Mouse (Mus musculus) retina, embryonic 14.5 days (tissue): ENCODE measurements around the gene Mx1.

Source experiments
- DNase-seq: peaks from one replicate; pipeline ENCODE4 v3.0.0-alpha.2; 2015; ENCODE audit warnings: low spot score

The Mx1 gene

DNA sequence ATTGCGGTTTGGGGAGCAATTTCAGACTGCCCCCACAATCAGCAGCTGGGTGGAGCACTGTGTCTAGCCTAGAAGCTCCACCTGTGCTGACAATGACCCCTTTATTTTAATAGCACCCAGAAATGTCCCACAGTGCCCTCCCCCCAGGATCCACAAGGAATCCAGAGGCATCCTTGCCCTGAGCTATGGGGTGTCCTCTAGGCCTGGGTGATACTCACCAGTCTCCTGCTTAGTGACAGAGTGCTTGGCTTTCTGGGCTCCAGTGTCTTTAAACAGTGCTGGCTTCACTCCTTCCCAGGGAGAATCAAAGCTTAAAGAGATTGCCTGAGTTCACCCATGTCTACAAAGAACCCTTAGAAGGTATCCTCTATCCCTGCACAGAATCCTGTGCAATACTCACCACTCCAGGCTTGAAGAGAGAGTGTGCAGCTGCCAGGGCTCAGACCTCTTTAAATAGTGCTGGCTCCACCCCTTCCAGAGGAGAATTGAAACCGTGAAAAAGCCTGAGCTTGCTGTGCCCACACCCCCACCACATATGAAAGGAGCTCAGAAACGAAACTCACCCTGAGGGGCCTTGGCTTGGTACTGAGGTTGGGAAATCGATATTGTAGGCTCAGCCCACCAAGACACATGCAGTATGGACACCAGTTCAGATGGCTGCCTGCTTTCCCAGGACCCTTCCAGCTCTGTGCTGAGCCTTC lies at the start of gene Mx1:
Mx1 (minus strand) TSS at position 427 of the 701 bp plus-strand sequence.
- no peak for DNase-seq

DNA sequence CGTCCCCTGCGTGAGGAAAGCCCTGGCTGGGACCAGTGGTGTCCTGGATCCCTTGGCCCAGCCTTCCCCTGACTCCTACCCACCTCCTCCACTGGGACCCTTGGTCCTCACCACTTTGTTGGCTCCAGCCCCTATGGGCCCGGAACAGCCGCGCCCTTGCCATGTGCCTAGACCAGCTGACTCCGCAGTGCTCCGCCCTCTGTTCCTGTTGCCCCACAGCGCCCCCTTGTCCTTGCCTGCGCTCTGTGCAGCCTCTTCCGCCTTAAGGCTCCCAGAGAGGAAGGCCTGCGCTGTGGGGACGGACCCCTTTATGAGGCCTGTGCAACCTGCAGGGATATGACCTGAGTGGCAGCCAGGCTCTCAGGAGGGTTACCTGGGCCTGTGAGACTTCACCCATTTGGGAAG lies 49.6 kb upstream of the Mx1 start:
- no peak for DNase-seq

DNA sequence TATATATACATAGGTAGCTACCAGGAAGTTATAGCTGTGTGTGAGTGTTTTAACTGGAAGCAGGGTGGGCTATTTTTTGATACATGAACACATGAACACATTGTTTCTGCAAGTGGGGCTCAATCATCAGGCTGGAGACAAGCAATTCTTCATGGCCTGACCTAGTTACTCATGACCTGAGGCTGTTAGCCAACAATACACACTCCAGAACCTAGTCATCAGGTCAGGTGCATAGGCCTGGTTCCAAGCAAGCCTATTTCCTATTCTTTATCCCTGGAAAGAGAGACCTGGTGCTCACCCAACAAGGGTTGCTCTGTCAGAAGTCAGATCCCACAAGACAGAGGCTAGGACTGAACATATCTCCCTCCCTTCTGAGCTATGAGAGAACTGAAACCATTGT lies 48.8 kb upstream of the Mx1 start:
- DNase-seq, result no peak

DNA sequence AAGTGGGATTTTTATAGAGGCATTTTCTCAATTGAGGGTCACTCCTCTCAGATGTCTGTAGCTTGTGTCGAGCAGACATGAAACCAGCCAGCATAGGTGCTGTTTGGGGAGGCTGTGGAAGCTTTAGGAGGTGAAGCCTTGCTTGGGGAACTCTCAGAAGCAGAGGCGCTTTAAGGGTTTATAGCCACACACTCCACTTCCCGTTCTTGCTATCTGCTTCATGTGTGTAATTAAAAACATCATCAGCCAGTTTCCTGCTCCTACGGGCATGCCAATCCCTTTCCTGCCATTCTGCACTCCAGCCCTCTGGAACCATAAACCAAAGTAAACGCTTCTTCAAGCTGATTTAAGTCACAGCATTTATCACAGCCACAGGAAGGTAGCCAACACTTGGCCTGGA lies 48.1 kb upstream of the Mx1 start:
- no peak for DNase-seq

DNA sequence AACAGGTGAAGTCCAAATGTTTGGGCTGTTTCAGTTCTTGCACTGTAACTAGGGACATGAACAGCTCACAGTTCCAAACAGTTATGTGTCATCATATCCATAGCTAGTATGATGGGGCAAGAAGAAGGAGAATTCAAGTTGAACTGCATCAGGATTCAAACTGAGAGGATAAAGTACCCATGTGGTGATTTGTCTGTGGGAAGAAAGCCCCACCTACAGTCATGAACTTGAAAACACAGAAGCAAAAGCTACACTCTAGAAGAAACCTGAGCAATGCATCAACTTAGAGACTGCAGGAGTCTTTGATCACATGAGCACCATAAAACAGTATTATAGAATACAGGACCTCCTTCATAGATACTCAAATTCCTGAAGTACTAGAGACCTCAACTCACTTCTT lies 45.1 kb upstream of the Mx1 start:
- no peak for DNase-seq

DNA sequence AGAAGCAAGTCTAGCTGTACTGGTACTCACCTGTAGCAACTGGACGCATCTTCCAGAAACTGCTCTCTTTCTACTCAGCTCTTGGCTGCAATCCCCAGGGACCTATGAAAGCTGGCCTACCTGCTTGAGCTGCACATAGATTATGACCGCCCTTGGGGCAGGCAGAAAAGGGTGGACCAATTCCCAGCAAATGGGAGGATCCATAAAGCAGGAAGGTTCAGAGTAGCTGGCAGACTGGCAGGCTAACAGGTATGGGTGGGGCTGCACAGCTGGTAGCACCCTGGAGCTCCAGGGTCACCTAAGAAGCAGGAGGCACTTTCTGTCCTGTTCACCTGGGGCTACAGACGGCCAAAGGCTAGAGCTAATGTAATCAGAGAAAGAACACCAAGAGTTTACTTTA lies 42.1 kb upstream of the Mx1 start:
- no peak for DNase-seq

DNA sequence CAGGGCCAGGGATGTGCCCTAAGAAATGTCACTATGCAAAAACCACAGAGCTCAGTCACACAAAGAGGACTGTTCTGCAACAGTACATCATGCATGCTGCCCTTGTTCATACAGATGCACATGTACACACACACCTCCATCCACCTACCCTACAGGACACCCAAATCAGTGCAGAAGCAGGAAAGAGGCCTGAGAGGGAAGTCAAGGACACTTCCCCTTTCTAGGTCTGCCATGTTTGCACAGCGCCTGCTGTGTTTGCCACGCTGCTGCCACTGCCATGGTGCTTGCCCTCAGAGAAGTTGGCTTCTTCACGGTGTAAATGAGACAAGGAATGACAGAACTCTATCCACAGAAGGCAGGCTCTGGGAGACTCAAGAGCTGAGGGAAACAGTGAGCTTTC lies 41.1 kb upstream of the Mx1 start:
- no peak for DNase-seq

DNA sequence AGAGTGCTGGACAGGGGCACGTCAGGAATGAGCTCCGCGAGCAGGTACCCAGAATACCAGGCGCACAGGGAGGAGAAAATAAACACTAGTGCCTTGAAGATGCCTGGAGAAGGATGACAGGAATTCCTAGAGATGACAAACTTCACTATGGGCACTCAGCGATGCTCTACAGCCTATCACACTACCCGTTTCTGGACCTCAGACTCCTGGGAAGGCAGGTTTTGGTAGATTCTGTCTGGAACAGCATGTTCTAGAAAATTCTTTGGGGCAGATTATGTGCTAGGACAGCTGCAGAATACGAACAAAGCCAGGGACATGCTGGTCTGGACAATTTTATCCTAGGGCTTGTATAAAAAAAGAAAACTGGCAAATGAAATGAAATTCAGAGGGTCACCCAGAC lies 38.2 kb upstream of the Mx1 start:
- DNase-seq, result no peak

DNA sequence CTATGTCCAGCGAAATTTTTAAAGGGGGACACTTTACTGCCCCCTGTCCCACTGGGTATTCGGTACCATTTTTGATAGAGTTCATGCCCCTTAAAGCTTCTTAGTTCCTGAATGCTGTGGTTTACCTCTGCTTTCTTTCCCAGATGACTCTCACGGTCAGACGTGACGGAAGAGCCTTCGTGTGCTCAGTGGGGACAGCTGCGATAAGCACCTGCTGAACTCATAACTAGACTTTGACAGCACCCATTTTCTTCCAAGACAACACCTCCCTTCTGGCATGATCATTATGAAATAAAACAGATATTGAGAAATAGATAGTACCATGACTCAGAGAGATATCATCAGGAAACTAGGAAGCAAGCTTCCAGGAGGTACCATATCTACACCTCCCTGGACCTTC lies 36.7 kb upstream of the Mx1 start:
- DNase-seq, result no peak

DNA sequence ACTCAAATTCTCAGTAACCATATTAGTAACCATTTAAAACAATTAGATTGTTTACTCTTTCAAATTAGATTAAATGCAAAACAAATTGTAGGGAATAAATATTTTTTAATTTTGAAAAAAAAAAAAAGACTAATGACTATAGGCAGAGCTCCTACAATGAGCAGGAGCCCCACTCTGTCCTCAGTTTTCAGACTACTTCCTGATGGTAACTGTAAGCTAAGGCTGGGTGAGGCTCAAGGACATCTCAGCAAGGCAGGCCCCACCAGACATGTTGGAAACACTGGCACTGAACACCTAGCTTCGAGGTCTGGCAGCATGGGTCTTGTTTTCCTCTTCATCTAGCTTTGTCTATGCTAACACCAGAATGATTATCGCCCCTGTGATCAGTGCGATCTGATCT lies 35.4 kb upstream of the Mx1 start:
- DNase-seq, result no peak

DNA sequence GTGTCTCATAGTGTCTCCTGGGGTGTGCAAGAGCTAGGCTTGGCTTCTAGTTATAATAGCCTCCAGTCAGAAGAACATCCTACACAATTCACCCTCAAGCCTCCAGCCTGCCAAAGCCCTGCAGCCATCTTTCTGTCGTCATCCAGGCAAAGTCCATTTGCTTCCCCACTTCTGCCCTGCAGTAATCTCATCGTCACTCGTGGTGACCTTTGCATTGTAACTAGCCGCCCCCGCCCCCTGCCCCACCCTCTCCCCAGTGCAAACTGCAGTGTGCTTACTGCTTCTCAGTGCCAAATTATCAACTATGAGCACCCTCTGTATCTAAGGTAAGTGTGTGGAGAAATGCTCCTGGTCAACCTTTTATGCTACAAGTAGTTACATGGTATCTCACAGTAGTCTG lies 35.0 kb upstream of the Mx1 start:
- DNase-seq, result no peak

DNA sequence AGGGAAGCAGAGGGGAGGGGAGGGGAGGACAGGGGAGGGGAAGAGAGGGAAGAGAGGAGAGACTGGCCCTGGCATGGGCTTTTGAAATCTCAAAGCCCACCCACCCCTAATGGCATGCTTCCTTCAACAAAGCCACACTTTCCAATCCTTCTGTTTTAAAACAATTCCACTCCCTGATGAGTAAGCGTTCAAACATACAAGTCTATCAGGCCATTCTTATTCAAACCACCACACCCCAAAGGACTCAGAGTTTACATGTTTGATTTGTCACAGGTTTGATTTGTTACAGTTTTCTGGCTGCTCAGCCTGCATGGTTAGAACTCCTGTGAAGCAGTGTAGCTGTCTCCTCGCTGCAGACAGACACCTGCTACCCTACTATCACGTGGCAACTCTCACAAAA lies 33.3 kb upstream of the Mx1 start:
- no peak for DNase-seq

DNA sequence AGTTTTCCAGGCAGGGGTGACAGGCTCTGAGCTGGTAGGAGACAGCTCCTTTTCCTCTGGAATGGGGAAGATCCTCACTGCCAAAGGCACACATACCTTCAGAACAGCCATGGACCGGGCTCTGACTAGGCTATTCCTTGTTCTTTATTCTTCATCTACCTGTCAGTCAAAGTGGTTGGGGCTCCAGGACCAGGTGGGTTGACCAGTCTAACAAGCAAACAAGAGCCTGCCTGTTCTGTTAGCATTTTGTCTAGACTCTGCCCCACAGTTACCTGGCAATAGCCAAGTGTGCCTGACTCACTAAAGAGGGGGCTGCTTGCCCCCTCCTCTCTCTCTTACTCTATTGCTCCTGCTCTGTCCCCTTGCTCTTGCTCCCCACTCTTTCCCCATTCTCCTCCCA lies 29.7 kb upstream of the Mx1 start:
- DNase-seq, result no peak

DNA sequence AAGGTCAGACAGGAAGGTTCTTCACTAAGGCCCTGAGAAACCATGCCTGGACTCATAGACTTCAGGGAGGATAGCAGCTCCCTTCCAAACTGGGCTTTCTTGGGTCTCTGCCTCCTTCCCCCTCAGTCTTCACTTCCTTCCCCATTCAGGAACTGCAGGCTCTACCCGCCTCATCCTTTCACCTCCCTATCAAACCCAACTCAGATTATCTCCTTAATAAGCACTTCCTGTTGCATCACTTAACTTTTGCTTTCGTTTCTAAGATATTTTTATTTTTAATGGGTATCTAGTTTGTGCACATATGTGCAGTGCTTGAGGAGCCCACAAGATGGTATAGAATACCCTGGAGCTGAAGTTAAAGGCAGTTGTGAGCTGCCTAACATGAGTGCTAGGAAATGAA lies 15.9 kb upstream of the Mx1 start:
- DNase-seq, result no peak

DNA sequence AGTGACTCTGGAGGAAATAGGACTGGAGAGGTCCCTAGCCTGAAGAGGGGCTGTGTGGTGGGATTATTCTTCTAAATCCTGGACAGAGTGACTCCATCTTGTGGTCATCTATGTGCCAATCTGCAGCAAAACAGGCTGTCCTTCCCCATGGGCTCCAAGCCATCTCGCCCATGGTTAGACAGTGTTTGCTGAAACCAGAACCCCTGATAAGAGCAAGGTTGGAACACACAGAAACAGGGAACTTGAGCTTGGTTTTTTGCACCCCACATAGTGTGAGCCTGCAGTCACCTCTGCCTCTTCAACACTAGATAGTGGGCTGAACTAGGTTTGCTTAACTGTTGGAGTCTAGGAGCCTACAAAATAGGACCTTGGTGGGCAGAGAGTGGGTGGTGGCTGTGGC lies 13.8 kb upstream of the Mx1 start:
- DNase-seq, result no peak

DNA sequence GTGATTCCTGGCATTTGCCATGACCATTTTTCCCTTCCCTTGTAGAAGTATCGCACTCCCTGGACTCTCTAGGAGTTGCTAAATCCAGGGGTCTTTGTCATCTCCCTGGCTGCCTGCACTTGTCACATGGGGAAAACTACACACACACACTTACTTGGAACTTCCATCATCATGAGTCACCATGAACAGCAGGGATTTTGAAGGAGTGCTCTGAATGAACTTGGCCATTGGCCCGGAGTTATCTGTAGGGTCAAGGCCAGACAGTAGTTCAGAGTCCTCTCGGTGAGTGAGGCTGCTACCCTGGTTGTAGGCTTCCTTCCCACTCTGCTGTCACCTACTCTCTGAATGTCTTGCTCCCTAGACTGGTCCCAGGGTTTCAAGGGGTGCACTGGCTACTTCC lies 12.9 kb upstream of the Mx1 start:
- no peak for DNase-seq

DNA sequence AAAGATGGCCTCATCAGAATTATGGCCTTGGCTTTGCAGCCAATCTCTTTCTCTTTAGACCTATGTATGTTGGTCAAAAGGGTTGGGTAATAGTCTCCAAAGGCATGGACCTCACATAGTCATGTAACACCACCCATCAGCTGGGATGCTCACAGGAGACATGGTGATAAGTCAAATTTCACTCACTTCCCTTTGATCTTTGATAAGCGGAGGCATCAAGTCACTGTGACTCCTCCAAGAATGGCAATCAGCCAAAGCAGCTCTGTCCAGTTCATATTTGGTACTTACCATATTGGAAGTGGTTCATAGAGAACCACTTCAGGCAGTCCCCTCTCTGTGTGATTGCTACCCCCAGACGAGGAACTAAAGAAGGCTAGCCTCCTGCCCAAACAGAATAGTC lies 12.0 kb upstream of the Mx1 start:
- no peak for DNase-seq

DNA sequence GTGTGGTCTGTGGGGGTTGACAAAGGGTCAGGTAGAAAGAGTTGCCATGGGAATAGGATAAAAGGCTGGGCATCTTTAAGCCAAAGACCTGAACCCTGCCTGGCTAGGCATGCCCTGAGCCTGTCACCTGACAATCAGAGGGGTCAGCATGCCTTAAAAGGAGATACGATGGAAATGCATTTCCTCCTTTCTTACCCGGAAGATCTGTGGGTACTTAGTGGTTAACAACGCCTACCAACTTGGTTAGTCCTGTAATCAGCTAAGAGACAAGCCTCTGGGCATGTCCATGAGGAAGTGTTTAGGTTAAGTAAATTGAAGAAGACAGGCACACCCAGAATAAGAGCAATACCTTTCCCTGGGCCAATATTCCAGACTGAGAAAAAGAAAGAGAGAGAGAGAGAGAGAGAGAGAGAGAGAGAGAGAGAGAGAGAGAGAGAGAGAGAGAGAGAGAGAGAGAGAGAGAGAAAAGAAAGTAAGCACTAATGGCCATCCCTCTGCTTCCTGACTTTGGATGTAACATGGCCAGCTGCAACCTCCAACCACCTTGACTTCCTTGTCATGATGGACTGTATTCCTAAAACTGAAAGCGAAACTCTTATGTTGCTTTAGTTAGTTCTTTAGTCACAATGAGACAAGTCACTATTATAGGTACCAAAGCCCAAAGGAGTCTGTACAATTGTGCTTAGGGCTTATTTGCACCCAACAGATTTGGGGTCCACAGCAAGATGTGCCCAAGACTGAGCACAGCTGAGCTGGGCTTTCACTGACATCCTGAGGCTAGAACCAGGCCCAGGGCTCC lies 5.5 kb upstream of the Mx1 start:
- no peak for DNase-seq

DNA sequence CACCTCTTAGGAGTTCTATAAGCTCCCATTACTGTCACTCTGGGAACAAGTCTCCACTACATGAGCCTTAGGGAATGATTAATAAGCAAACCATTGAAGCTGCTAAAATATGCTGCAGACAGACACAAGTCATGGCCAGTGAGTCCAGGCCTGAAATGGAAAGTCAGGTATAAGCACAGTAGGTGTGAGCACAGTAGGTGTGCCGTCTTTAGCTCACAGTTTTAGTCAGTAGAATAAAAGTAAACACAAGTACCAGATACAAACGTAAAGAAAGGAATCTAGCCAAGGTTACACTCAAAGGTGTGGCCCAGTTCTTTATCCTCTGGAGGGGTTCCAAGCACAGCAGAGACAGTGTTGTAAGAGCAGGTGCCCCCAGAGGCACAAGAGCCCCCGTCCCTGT lies 4.8 kb upstream of the Mx1 start:
- DNase-seq, result no peak

DNA sequence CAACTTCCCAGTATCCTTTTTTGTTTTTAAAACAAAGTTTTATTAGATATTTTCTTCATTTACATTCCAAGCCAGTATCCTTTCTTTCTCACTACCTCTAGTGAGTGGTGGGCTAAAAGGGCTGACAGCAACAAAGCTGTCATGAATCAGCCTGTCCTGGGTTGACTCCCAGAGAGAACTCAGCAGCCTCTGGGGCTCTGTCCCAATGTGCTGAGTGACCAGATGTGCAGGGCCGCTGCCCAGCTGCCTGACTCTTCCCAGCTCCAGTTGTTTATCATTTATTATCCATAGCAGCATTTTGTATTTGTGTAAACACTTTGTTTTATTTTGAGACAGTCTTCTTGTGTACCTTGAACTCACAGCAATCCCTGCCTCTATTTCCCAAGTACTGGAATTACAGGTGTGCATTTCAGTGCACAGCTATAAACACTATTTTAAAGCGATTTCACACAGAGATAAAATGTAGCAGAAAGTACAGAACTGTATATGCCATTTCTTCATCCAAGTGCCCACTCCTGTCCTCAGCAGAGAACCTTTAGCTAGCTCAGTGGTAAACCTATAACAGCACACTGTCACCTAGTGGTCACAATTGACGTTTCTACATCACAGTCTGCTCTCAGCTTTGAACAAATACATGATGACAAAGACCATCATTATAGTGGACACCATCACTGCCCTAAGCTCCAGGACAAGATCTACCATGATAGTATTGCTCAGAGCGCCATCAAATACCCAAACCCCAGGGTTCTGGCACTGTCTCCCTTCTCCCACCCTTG lies 3.7 kb upstream of the Mx1 start:
- DNase-seq, result peak; percentile 43

DNA sequence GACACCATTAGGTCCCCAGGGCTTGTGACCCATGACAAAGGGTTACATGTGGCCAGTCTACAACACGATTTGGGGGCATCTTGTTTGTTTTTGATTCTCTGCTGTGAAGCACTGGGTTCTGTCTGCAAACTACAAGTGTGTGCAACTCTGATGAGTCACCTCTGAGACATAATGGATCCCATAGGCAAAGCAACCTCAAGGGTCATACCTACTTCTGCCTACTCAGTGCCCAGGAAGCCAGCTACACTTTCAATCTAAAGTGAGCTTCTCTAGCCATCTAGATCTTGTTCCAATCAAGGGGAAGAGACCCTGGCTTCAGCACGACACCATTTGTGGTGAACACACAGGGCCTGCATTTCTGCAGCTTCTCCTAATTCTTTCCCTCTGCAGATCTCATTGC lies 1.4 kb downstream of the Mx1 start:
- DNase-seq, result no peak

DNA sequence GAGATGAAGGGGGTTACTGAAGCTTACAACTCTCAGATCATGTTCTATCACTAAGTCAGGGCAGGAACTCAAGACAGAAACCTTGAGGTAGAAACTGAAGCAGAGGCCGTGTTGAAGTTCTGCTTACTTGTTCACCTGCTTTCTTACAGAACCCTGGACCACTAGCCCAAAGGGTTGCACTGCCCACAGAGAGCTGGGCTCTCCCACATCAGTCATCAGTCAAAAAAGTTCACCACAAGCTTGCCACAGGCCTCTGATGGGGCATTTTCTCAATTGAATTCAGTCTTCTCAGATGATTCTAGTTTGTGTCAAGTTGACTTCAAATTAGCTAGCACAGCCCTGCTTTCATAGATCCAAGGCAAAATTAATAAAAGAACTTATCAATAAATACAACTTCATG lies 2.9 kb downstream of the Mx1 start:
- no peak for DNase-seq

DNA sequence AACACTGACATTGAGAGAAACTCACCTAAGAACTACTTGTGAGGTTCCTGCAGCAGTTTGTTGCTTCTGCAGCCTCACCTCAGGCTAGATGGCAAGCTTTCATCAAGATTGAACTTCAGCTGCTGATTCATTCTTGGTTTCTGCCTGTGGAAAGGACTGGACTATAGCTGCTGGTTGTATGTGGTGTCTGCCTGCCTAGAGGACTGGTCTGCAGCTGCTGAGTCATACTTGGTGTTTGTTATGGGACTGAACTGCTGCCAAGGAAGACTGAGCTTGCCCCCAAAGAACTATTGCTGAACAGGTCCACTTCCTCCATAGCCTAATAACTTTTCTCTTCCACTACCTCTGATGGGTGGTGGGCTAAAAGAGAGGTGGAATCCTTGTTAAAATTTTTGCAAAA lies 15.3 kb downstream of the Mx1 start:
- DNase-seq, result no peak
